Mouse (Mus musculus) heart, adult 18-20 months (tissue): ENCODE measurements around the gene Mrpl43. TPM values are rescaled to one million over a fixed set of nuclear protein-coding genes. Genes with fewer than 3 reads are reported as not detected.

Experiments
- DNase-seq, 2 experiments: peaks; one replicate each; pipeline ENCODE4 v3.0.0; 2021 to 2022; ENCODE audit warnings: mixed read lengths in 1 of 2
- total RNA-seq, 2 experiments: library from RNA; stranded (reverse); gene quantifications; 2 replicates each; pipeline ENCODE4 v1.2.3; 2021

Mrpl43 gene
- total RNA-seq, 2 experiments from 2014 or later, result 54.3 to 58.2 TPM

GRCm38 (mm10) chr19:45007425-45008191 is 1.4 kb upstream of the Mrpl43 start:
- no peak for DNase-seq

- no peak for DNase-seq
Observed at GRCm38 (mm10) chr19:45007021-45007420, 779 bp upstream of the Mrpl43 start.

- peak; percentile 63 to 64 for DNase-seq
Observed at GRCm38 (mm10) chr19:45005444-45005843, 798 bp downstream of the Mrpl43 start, which contains the start of gene Twnk. TSS of gene Twnk (plus strand) at chr19:45005663.

GRCm38 (mm10) chr19:45003740-45004516 is 2.3 kb downstream of the Mrpl43 start:
- DNase-seq, result no peak

- DNase-seq, result no peak
Observed at GRCm38 (mm10) chr19:45002301-45002700, 3.9 kb downstream of the Mrpl43 start.

- DNase-seq, result no peak
Observed at GRCm38 (mm10) chr19:44999647-45000046, 6.6 kb downstream of the Mrpl43 start.

GRCm38 (mm10) chr19:44997786-44998185 is 8.5 kb downstream of the Mrpl43 start:
- DNase-seq, result no peak

GRCm38 (mm10) chr19:44992712-44993111 is 13.5 kb downstream of the Mrpl43 start:
- no peak for DNase-seq

GRCm38 (mm10) chr19:44992246-44992645 is 14.0 kb downstream of the Mrpl43 start:
- no peak for DNase-seq

- DNase-seq, result no peak
Observed at GRCm38 (mm10) chr19:44991031-44991430, 15.2 kb downstream of the Mrpl43 start.

GRCm38 (mm10) chr19:44989567-44990495 is 16.4 kb downstream of the Mrpl43 start:
- no peak for DNase-seq

GRCm38 (mm10) chr19:44988831-44989566 is 17.2 kb downstream of the Mrpl43 start, which contains the start of gene Sema4g:
TSS of gene Sema4g (plus strand) at chr19:44989101.
- DNase-seq, result peak in 1 of 2 experiments; percentile 53

GRCm38 (mm10) chr19:44988321-44988720 is 17.9 kb downstream of the Mrpl43 start:
- DNase-seq, result no peak

GRCm38 (mm10) chr19:44987851-44988250 is 18.4 kb downstream of the Mrpl43 start:
- no peak for DNase-seq

GRCm38 (mm10) chr19:44987004-44987403 is 19.2 kb downstream of the Mrpl43 start:
- no peak for DNase-seq

GRCm38 (mm10) chr19:44985159-44985988 is 20.9 kb downstream of the Mrpl43 start:
- DNase-seq, result no peak

GRCm38 (mm10) chr19:44984420-44984819 is 21.8 kb downstream of the Mrpl43 start:
- no peak for DNase-seq

- DNase-seq, result no peak
Observed at GRCm38 (mm10) chr19:44983366-44983765, 22.9 kb downstream of the Mrpl43 start.

- DNase-seq, result no peak
Observed at GRCm38 (mm10) chr19:44982477-44983115, 23.6 kb downstream of the Mrpl43 start.

- DNase-seq, result no peak
Observed at GRCm38 (mm10) chr19:44980787-44981186, 25.5 kb downstream of the Mrpl43 start.
